Mouse (Mus musculus) heart, embryonic 12.5 days (tissue): ENCODE measurements around the gene Tpbgl. TPM values are rescaled to one million over a fixed set of nuclear protein-coding genes. Genes with fewer than 3 reads are reported as not detected.

Source experiments
- ATAC-seq: fragments of 200-750 bp; cut with Nextera tagmentation; 2 replicates; pipeline ENCODE4 v1.8.0; 2017; ENCODE audit warnings: moderate TSS enrichment, moderate library complexity; ENCODE audit not compliant: insufficient number of reproducible peaks, low FRiP score
- H3K27ac ChIP-seq: fragments of 300-500 bp; sonication (generic); 2 replicates; pipeline ENCODE4 v1.5.1; 2016; ENCODE audit warnings: mild to moderate bottlenecking, moderate library complexity; ENCODE audit not compliant: poor library complexity, severe bottlenecking
- H3K27me3 ChIP-seq: fragments of 300-500 bp; sonication (generic); replicated peaks from 2 replicates; pipeline ENCODE4 v1.6.1; 2016; ENCODE audit warnings: mild to moderate bottlenecking, moderate library complexity
- H3K36me3 ChIP-seq: fragments of 300-500 bp; sonication (generic); 2 replicates; pipeline ENCODE4 v1.6.1; 2016; ENCODE audit warnings: mild to moderate bottlenecking, moderate library complexity
- H3K4me1 ChIP-seq: fragments of 300-500 bp; sonication (generic); replicated peaks from 2 replicates; pipeline ENCODE4 v1.6.1; 2016; ENCODE audit warnings: mild to moderate bottlenecking
- H3K4me2 ChIP-seq: fragments of 300-500 bp; sonication (generic); 2 replicates; pipeline ENCODE4 v1.6.1; 2016; ENCODE audit warnings: mild to moderate bottlenecking, moderate library complexity
- H3K4me3 ChIP-seq: fragments of 300-500 bp; sonication (generic); 2 replicates; pipeline ENCODE4 v1.5.1; 2016; ENCODE audit warnings: mild to moderate bottlenecking
- H3K9ac ChIP-seq: fragments of 300-500 bp; sonication (generic); 2 replicates; pipeline ENCODE4 v1.6.1; 2016; ENCODE audit warnings: mild to moderate bottlenecking, moderate library complexity
- H3K9me3 ChIP-seq: fragments of 300-500 bp; sonication (generic); replicated peaks from 2 replicates; pipeline ENCODE4 v1.6.1; 2016; ENCODE audit warnings: mild to moderate bottlenecking, moderate library complexity
- WGBS: fragments of 180-500 bp; shearing (Covaris S2); methylation state at CpG from one replicate; pipeline ENCODE4 v1.1.7; 2016; 5-methylcytosine and 5-hydroxymethylcytosine counted together
- polyA plus RNA-seq: library from polyadenylated mRNA; unstranded; fragments of >200 nt; fragmentation: Nextera tagmentation; extraction: Ambion mirVana; gene quantifications from 2 replicates; pipeline ENCODE4 v1.2.1, GENCODE M21; 2016

The Tpbgl gene
- polyA plus RNA-seq, 1 experiment from 2014 or later = 1.5 TPM

DNA sequence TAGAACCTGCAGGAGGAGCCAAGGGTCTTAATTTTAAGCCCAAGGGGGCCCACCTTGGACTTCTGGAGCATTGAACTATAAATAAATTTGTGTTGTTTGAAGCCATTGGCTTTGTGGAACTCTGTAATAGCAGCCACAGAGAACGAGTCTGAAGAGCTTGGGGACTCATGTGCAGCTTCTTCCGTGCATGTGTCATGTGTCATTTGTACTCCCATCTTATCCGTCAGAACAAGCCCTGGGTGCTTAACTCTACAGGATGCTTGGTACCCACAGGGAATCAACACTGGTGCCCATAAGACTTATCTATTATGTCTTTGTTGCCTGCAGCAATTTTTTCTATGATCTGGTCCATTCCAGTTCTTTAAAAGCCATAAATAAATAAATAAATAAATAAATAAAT is 48.7 kb downstream of the Tpbgl start:
- 81% methylated on average over 3 of the region's 3 CpGs for WGBS
- no peak for ATAC-seq
- no peaks in the 10 kb centered on the region for H3K36me3 ChIP-seq

More for the DNA sequence above, 48.7 kb downstream of the Tpbgl start:
- Histone ChIP-seq H3K4me3 (no peak overlapping the region), H3K4me1 (peaks cover 31% of the 10 kb centered on the region), H3K9ac (no peak overlapping the region), H3K27me3 (peaks cover 13% of the 10 kb centered on the region; the same call in 1 of the 2 replicates), H3K27ac (no peak overlapping the region), H3K9me3 (no peaks in the 10 kb centered on the region), H3K4me2 (no peak overlapping the region)

Other genes with a start within 250 kb of the Tpbgl start
- gene Gdpd5, start 245.7 kb downstream of the Tpbgl start, polyA plus RNA-seq = 28.5 and 28.8 TPM in 2 replicates
- 0.85 and 1.3 TPM in 2 replicates for gene Klhl35, start 161.1 kb downstream of the Tpbgl start, polyA plus RNA-seq
- gene Rps3, start 143.4 kb downstream of the Tpbgl start, polyA plus RNA-seq = 459 and 490 TPM in 2 replicates
- gene Arrb1, start 91.6 kb downstream of the Tpbgl start, polyA plus RNA-seq = 13.4 and 14.5 TPM in 2 replicates
- 0.65 and 0.77 TPM in 2 replicates for gene Slco2b1, start 84.2 kb upstream of the Tpbgl start, polyA plus RNA-seq
- gene Olfr520, start 103.2 kb upstream of the Tpbgl start, polyA plus RNA-seq = not detected in 2 replicates
- gene Olfr521, start 136.4 kb upstream of the Tpbgl start, polyA plus RNA-seq = not detected in 2 replicates
- 2.6 and 3.4 TPM in 2 replicates for gene Neu3, start 201.3 kb upstream of the Tpbgl start, polyA plus RNA-seq
- 0.26 and 0.37 TPM in 2 replicates for gene Xrra1, start 232.0 kb upstream of the Tpbgl start, polyA plus RNA-seq
- gene Spcs2, start 236.4 kb upstream of the Tpbgl start, polyA plus RNA-seq = 218 and 220 TPM in 2 replicates